Mouse (Mus musculus) heart, postnatal 36 days (tissue): ENCODE results near the gene Galnt7. TPM values are rescaled to one million over a fixed set of nuclear protein-coding genes. Genes with fewer than 3 reads are reported as not detected.

ENCODE experiments used
- total RNA-seq, 2 experiments: library from RNA; stranded (reverse); gene quantifications; 2 replicates each; pipeline ENCODE4 v1.2.3; 2021

Galnt7 gene
- total RNA-seq, 2 experiments from 2014 or later: 3.9 to 5.9 TPM

Other genes with a start within 250 kb of the Galnt7 start
- not detected for gene Scrg1, start 197.1 kb downstream of the Galnt7 start, total RNA-seq
- 10 to 100 TPM; 13.3 to 17.8 TPM for gene Sap30, start 165.2 kb downstream of the Galnt7 start, total RNA-seq
- 10 to 100 TPM; 13.2 to 22.2 TPM for gene Hmgb2, start 141.1 kb downstream of the Galnt7 start, total RNA-seq